15 mouse cellular contexts compared by ENCODE assay signal in the genomic region with DNA sequence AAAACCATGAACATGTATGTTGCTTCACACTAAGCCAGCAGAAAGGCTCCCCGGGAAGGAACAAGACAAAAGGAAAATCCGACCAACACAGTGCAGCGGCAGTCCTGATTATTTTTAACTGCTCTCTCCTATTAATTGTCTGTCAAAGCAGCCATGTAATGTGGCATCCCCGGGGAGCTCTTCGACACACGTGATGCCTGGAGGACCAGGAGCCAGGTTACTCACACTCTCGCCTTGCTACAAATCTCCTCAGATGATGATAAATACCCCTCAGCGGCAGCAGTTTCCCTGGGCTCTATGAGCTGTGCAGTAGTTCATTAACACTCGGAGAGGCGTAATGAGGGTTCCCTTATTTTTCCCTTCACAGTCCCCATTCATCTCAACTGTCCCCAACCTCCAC.
DNase-seq lines count a peak whose midpoint lies in the region; ATAC-seq lines count a peak whose summit lies in the region.
"Had no signal": no experiment of that assay in that cellular context is flagged by ENCODE, and none has a peak within 500 bp of the region (broad histone marks: within the 10 kb centered on the region; RNA-seq: fewer than 3 reads in every experiment).

No protein-coding gene starts in this region.

- no peak overlapping the region for H3K9ac ChIP-seq in heart, embryonic 13.5 days
- H3K9ac ChIP-seq in forebrain, embryonic 14.5 days (ENCODE audit: low read length), result no peak overlapping the region; the same call in 1 of the 2 replicates
- no peak overlapping the region for H3K9ac ChIP-seq in hindbrain, embryonic 16.5 days (ENCODE audit: low read depth, low read length)
- no peak overlapping the region for H3K9ac ChIP-seq in neural tube, embryonic 14.5 days (replicated peaks; ENCODE audit: low read depth, low read length)
- H3K9ac ChIP-seq in liver, embryonic 12.5 days, result no peak overlapping the region
- H3K9ac ChIP-seq: embryonic facial prominence, embryonic 13.5 days; liver, postnatal 0 days had no signal

- no peaks in the 10 kb centered on the region for H3K27me3 ChIP-seq in heart, embryonic 13.5 days (replicated peaks)
- H3K27me3 ChIP-seq in forebrain, embryonic 14.5 days (replicated peaks; ENCODE audit: control insufficient read depth, insufficient read depth, low read length), result no peaks in the 10 kb centered on the region
- no peaks in the 10 kb centered on the region for H3K27me3 ChIP-seq in hindbrain, embryonic 16.5 days (replicated peaks; ENCODE audit: control insufficient read depth, insufficient read depth, low read length)
- H3K27me3 ChIP-seq in neural tube, embryonic 14.5 days (ENCODE audit: control insufficient read depth, insufficient read depth, low read length), result no peaks in the 10 kb centered on the region
- H3K27me3 ChIP-seq in liver, embryonic 12.5 days (replicated peaks), result no peaks in the 10 kb centered on the region
- H3K27me3 ChIP-seq: embryonic facial prominence, embryonic 13.5 days had no signal

- no peaks in the 10 kb centered on the region; the same call in 1 of the 2 replicates for H3K9me3 ChIP-seq in heart, embryonic 13.5 days
- no peaks in the 10 kb centered on the region for H3K9me3 ChIP-seq in forebrain, embryonic 14.5 days (replicated peaks; ENCODE audit: control insufficient read depth, low read length)
- no peaks in the 10 kb centered on the region for H3K9me3 ChIP-seq in hindbrain, embryonic 16.5 days (ENCODE audit: control insufficient read depth, low read length)
- H3K9me3 ChIP-seq in neural tube, embryonic 14.5 days (ENCODE audit: control insufficient read depth, low read length), result no peaks in the 10 kb centered on the region
- no peaks in the 10 kb centered on the region for H3K9me3 ChIP-seq in liver, embryonic 12.5 days (replicated peaks)

- no peak overlapping the region for H3K4me3 ChIP-seq in heart, embryonic 13.5 days
- H3K4me3 ChIP-seq in forebrain, embryonic 14.5 days (ENCODE audit: low read depth, low read length), result no peak overlapping the region
- H3K4me3 ChIP-seq in hindbrain, embryonic 16.5 days (ENCODE audit: low read length), result no peak overlapping the region
- H3K4me3 ChIP-seq in neural tube, embryonic 14.5 days (ENCODE audit: low read depth, low read length), result no peak overlapping the region
- no peak overlapping the region for H3K4me3 ChIP-seq in liver, embryonic 12.5 days
- H3K4me3 ChIP-seq: embryonic facial prominence, embryonic 13.5 days had no signal

- peak overlapping the region; percentile 45 for H3K27ac ChIP-seq in heart, embryonic 13.5 days (replicated peaks)
- peak overlapping the region; percentile 55; the same call in 1 of the 2 replicates for H3K27ac ChIP-seq in forebrain, embryonic 14.5 days (ENCODE audit: low read depth, low read length)
- H3K27ac ChIP-seq in hindbrain, embryonic 16.5 days (ENCODE audit: low read depth, low read length), result no peak overlapping the region
- H3K27ac ChIP-seq in neural tube, embryonic 14.5 days (ENCODE audit: low read depth, low read length), result peak overlapping the region; percentile 30; the same call in 1 of the 2 replicates
- no peak overlapping the region for H3K27ac ChIP-seq in liver, embryonic 12.5 days
- H3K27ac ChIP-seq: embryonic facial prominence, embryonic 13.5 days had no signal

- 0 out of 2 replicates have a peak, but pooled peaks cover 7% of the 10 kb centered on the region for H3K36me3 ChIP-seq in heart, embryonic 13.5 days
- peaks cover 10% of the 10 kb centered on the region; the same call in 1 of the 2 replicates for H3K36me3 ChIP-seq in forebrain, embryonic 14.5 days (ENCODE audit: control insufficient read depth, insufficient read depth, low read length)
- H3K36me3 ChIP-seq in hindbrain, embryonic 16.5 days (ENCODE audit: control insufficient read depth, insufficient read depth, low read length), result no peaks in the 10 kb centered on the region
- H3K36me3 ChIP-seq in neural tube, embryonic 14.5 days (ENCODE audit: control insufficient read depth, insufficient read depth, low read length), result no peaks in the 10 kb centered on the region
- no peaks in the 10 kb centered on the region for H3K36me3 ChIP-seq in liver, embryonic 12.5 days

- intact Hi-C loops in heart, postnatal 10 days (cut with DNase I), result no loop called here

- no peak for DNase-seq in heart, postnatal 10 days
- peak; percentile 62 for DNase-seq in forebrain, embryonic 14.5 days (ENCODE audit: low spot score)
- no peak for DNase-seq in kidney, adult 8-10 months
- DNase-seq: cerebellum, adult 2 months; gastrocnemius, postnatal 36 days; heart, postnatal 36 days; kidney, adult 2 months; liver, postnatal 0 days; thymus, postnatal 25 days had no signal

- H3K4me1 ChIP-seq in heart, embryonic 13.5 days, result peaks cover 50% of the 10 kb centered on the region
- H3K4me1 ChIP-seq in forebrain, embryonic 14.5 days (ENCODE audit: control insufficient read depth, insufficient read depth, low read length), result peaks cover 9% of the 10 kb centered on the region; the same call in 1 of the 2 replicates
- H3K4me1 ChIP-seq in hindbrain, embryonic 16.5 days (ENCODE audit: control insufficient read depth, insufficient read depth, low read depth, low read length), result peaks cover 8% of the 10 kb centered on the region
- H3K4me1 ChIP-seq in neural tube, embryonic 14.5 days (ENCODE audit: control insufficient read depth, insufficient read depth, low read length), result peaks cover 19% of the 10 kb centered on the region; the same call in 1 of the 2 replicates
- H3K4me1 ChIP-seq in liver, embryonic 12.5 days, result no peaks in the 10 kb centered on the region

- no peak for ATAC-seq in heart, embryonic 13.5 days (ENCODE audit: extremely low read depth, insufficient number of reproducible peaks, low FRiP score, low TSS enrichment)
- ATAC-seq in forebrain, embryonic 14.5 days, result peak; percentile 23; the same call in 1 of the 2 replicates
- peak; percentile 56; the same call in 1 of the 2 replicates for ATAC-seq in hindbrain, embryonic 16.5 days
- peak; percentile 84 for ATAC-seq in neural tube, embryonic 14.5 days (ENCODE audit: low read depth)
- no peak for ATAC-seq in liver, embryonic 12.5 days
- ATAC-seq: activated CD4-positive, CD25-positive, alpha-beta regulatory T cell, adult 4 months; liver, postnatal 0 days had no signal

- 48% methylated on average over 10 of the region's 10 CpGs for WGBS in heart, embryonic 13.5 days
- 29% methylated on average over 10 of the region's 10 CpGs for WGBS in forebrain, embryonic 14.5 days
- 24% methylated on average over 10 of the region's 10 CpGs for WGBS in hindbrain, embryonic 16.5 days
- 21% methylated on average over 10 of the region's 10 CpGs for WGBS in neural tube, embryonic 14.5 days
- WGBS in liver, embryonic 12.5 days (ENCODE audit: insufficient replicate concordance), result 60% methylated on average over 10 of the region's 10 CpGs

- 0 out of 2 replicates have a peak overlapping the region, but pooled peaks have one; percentile 7 for H3K4me2 ChIP-seq in heart, embryonic 13.5 days
- 0 out of 2 replicates have a peak overlapping the region, but pooled peaks have one; percentile 9 for H3K4me2 ChIP-seq in forebrain, embryonic 14.5 days (ENCODE audit: low read length)
- peak overlapping the region; percentile 6; the same call in 1 of the 2 replicates for H3K4me2 ChIP-seq in hindbrain, embryonic 16.5 days (ENCODE audit: low read length)
- no peak overlapping the region for H3K4me2 ChIP-seq in neural tube, embryonic 14.5 days (ENCODE audit: low read depth, low read length)
- H3K4me2 ChIP-seq in liver, embryonic 12.5 days, result no peak overlapping the region
- H3K4me2 ChIP-seq: embryonic facial prominence, embryonic 13.5 days had no signal

Comparison
In these comparisons a context has a peak if more than half of its experiments do, and no peak if none do; other contexts are left out.
1. ATAC-seq: peak in forebrain, embryonic 14.5 days (single experiment), hindbrain, embryonic 16.5 days (single experiment) and neural tube, embryonic 14.5 days (single experiment); none in heart, embryonic 13.5 days (single experiment) and liver, embryonic 12.5 days (single experiment).
2. H3K27ac ChIP-seq: peak in heart, embryonic 13.5 days (single experiment), forebrain, embryonic 14.5 days (single experiment) and neural tube, embryonic 14.5 days (single experiment); none in hindbrain, embryonic 16.5 days (single experiment) and liver, embryonic 12.5 days (single experiment).
3. H3K4me2 ChIP-seq: peak in heart, embryonic 13.5 days (single experiment), forebrain, embryonic 14.5 days (single experiment) and hindbrain, embryonic 16.5 days (single experiment); none in neural tube, embryonic 14.5 days (single experiment) and liver, embryonic 12.5 days (single experiment).